Mouse (Mus musculus) layer of hippocampus, adult 8-10 months (tissue): ENCODE data around the gene Styk1. TPM values are rescaled to one million over a fixed set of nuclear protein-coding genes. Genes with fewer than 3 reads are reported as not detected.
A peak's percentile ranks its signal among the peaks of the same experiment; 100 is the strongest.

ENCODE experiments used
- DNase-seq, 2 experiments: peaks; one replicate each; pipeline ENCODE4 v3.0.0; 2022; ENCODE audit warnings: low spot score in 2 of 2
- total RNA-seq, 4 experiments: library from RNA; stranded (reverse); gene quantifications; 2 replicates each; pipeline ENCODE4 v1.2.4; 2022

The Styk1 gene
- total RNA-seq, 4 experiments from 2014 or later, result 0.21 to 0.45 (median 0.36) TPM

GRCm38 (mm10) chr6:131369866-131370616 is 16.6 kb upstream of the Styk1 start:
- DNase-seq, result no peak

DNA sequence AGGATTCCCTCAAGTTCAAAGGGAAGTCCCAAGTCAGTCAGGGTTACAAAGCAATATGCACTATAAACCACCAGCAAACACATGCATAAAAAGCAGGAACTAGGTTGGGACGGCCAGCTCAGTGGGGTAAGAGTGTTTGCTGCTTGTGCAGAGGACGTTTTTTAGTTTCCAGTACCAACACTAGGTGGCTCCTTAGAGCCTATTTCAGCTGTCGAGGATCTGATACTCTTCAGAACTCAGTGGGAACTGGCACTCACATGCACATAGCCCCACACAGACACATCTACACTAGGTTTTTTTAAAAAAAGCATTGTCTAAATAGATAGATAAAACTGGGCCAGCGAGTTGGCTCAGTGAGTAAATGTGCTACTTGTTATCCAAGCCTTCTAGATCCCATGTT is 13.7 kb upstream of the Styk1 start:
- DNase-seq, result no peak

- DNase-seq, result no peak
These were observed 11.0 kb upstream of the Styk1 start for GRCm38 (mm10) chr6:131364353-131364752.

GRCm38 (mm10) chr6:131362987-131363765 is 9.8 kb upstream of the Styk1 start:
- no peak for DNase-seq

- no peak for DNase-seq
These were observed 7.3 kb upstream of the Styk1 start for GRCm38 (mm10) chr6:131360693-131361092.

- DNase-seq, result no peak
These were observed 6.1 kb upstream of the Styk1 start for GRCm38 (mm10) chr6:131359543-131359942.

DNA sequence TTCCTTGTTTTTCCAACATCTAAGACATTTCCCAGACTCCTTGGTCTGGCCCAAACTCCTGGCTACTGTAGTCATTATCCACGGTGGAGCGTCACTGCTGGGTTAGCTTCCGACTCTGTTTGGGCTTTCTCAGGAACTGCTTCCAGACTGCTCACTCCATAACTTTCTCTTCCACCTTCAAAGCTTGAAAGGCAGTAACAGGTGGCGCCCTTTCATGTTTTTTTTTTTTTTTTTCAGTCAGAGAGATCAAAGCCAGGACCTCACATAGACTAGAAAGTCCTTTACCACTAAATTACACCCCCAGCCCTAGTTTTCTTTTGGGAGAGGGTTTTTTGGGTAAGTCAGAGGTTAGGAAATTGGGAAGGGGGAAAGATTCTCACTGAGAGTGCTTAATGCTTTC is 1.5 kb upstream of the Styk1 start:
- no peak for DNase-seq

- DNase-seq, result no peak
These were observed 6.4 kb downstream of the Styk1 start for GRCm38 (mm10) chr6:131347026-131347425.

DNA sequence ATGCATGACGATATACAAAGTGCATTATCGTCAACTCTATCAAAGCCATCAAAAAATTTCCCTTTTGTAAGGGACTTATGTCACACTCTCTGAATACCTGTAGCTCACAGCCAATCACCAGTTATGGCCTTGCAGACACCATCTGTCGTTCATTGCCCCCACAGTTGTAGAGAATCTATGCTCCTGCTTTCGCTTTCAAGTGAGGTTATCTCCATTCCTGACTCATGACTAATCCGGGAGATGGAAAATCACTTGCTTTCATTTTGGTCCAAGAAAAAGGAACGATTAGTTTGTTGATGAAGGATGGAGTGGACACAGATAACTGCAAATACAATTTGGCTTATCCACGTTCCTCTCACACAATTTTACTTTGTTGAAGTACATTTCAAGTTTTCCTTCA is 9.1 kb downstream of the Styk1 start:
- DNase-seq, result no peak

- no peak for DNase-seq
These were observed 13.3 kb downstream of the Styk1 start for GRCm38 (mm10) chr6:131340082-131340481.

- no peak for DNase-seq
These were observed 14.1 kb downstream of the Styk1 start for GRCm38 (mm10) chr6:131339309-131339708.

DNA sequence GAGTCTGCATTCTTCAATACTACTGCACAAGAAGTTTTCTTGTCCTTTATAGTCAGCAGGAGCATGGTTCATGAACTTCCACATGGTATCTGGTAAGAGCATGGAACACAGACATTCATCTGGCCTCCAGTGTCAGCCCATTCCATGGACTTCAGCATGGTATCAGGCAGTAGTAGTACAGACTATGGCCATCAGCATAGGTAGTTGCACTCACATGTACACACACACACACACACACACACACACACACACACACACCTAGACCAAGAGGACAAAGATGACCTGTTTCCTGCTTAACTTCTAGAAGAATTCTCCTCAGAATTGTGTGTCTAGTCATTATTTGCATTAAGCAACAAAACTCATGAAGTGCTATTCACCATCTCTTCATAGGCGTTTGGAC is 14.6 kb downstream of the Styk1 start:
- DNase-seq, result no peak

DNA sequence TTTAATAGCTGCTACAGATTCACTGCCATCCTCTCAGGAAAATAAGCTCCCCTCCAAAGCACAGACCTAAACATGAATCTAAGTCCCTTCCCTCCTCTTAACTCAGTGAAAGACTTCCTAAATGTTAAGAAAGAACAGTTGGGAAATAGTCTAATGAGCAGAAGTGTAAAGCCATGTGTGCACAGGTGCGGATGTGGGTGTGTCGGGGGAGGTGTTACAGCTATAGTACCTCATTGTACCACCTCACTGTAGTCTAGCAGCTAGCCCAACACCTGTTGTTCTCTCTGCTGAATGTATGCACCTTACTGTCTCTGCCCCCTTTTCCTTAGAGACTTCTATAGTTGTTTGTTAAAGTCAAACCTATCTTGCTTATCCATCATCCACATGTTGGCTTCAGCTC is 26.3 kb downstream of the Styk1 start:
- peak in 1 of 2 experiments; percentile 2 for DNase-seq

DNA sequence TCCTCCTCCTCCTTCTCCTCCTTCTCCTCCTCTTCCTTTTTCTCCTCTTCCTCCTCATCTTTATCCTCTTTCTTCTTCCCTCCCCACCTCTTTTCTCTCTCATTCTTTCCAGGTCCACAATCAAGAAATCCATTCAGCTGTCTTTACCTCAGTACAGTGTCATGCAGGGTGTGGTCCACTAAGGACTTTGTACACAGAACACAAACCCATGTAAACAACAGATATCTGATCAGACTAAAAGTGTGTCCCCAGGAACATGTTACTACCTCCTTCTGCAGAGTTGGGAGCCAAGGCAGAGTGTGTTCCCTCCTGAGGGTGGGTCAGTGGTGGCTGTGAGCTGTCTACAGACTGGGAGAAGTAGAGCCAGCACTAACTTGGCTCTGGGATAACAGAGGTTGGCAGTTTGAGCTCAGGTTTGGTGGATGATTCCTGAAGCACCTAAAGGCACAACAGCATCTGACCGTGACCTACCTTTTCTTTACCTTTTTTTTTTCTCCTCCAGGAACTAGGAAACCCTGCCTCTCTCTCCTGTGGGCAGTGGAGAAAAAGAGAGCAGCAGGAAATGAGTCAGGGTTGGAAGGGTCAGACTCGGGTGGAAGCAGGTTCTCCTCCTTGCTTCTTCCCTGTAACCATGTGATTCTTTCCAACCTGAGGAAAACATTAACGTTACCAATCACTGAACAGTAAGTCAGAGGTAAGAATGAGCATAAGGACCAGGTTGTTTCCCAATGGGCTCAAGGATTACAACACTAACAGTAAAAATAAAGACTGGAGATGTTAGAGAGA is 31.4 kb downstream of the Styk1 start:
- DNase-seq, result no peak

DNA sequence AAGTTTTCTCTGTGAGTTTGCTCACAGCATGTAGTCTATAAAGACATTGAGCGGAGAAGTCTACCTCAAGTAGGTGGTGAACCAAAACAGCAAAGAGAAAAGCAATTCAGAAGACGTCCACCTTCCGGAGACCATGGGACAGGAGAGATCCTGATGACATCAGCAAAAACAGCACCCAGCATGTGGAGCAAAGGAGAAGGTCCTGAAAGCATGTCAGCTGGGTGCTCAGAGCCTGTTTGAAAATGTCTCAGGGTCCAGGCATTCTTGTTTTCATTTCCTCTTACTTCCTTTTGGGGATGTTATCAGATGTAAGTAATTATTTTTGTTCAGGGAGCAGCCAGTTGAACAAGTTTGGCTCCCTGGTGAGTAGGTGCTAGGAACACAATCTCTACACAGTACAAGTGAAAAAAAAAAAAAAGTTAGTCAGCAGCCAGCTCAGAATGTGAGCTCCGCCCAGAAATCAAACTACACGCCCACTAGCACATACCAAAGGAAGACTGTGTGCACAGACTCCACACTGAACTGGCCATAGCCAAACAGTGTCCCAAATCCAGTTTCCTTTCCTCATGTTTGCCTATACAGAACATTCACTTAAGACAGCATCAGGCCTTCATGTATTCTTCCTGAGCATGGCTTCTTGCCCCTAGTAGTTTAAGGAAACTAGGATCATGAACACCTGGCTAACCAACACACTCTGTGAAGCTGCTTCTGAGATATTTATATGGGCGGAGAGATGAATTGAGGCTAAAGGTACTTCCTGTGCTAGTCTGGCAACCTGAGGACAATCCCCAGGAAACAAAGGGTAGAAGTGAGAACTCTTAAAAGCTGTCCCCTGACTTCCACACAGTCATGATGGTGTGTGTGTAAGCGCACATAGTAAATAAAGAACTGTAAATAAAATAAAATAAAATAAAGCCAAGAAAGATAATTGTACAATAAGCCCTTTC is 37.0 kb downstream of the Styk1 start:
- no peak for DNase-seq

DNA sequence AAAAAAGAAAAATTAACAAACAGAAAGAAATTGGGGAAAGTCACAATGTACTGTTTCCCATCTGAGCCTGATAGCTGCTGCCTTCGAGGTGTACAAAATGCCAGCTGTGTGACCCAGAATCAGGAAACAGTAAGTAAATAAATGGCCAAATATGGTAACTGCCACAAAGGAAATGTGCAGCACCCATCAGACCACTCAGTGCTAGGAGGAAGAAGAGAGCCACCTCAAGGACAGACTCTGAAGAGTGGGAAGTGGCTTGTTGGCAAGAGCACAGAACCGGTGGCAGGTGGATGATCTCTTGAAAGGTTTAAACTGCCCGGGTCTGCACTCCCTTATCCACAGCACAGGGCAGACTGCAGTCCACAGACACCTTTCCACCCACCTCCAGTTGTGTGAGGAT is 45.4 kb downstream of the Styk1 start:
- no peak for DNase-seq

DNA sequence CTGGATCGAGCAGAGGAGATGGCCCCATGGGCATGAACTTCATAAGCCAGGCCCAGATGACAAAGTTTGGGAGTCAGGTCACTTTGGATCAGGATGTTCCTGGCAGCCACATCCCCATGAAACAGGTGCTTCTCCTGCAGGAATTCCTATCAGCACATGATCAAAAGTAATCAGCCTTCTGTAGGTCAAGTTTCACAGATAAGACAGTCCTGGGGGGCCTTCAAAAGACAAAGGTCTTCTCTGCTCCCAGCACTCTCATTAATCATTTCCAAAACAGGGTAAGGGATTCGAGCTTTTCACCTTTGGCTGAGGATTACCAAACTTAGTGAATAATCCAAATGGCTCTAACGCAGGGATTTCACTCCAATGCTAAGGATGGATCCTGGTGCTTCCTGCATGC is 48.6 kb downstream of the Styk1 start:
- no peak for DNase-seq

GRCm38 (mm10) chr6:131298531-131298930 is 54.9 kb downstream of the Styk1 start:
- DNase-seq, result no peak

DNA sequence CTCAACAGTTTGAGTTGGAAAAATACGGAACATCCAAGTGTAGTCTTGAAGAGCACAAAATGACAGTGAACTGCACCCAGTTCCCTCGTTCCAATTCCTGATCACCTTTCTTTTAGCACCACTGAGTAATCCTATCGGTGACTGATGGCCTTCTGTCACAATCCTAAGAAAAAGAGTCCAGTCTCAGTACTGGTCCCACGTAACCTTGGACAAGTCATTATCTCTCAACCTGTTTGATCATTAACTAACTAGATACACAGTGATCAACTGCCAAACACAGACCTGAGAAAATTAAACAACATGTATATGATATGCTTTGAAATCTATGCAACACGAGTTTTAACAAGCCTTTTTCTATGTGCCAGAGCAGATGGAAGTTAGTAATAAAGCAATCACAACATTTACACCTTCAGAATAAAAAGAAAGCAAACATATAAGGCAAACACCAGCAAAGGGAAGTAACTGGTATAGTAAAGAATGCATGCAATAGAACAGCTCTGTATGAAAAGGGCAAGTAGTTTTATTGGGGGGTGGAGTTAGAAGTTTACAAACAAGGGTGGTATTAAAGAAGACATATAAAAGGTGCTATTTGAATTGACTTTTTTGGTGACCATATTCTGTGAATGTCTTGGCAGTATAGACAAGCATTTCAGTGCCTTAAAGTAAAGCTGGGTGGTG is 58.8 kb downstream of the Styk1 start:
- DNase-seq, result no peak

DNA sequence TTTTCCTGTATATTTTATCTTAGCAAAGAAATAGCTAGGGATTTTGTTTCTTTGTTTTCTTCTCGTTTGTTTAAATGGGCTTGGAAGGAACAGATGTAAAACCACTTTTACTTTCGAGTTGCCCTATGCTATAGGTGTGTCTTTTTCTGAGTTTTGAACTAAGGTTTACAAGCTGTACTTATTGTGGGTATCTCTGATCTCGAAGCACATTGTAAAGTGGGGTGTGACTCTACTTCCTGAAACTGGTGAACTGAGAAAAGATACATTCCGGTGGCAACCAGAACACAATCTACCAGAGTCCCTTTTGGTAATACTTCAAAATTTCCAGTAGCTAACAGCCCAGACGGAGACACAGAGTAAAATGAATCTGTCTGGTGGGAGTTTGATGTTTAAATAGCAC is 59.5 kb downstream of the Styk1 start:
- no peak for DNase-seq
